Mouse (Mus musculus): ENCODE measurements around the gene 1700029I15Rik. TPM values are rescaled to one million over a fixed set of nuclear protein-coding genes. Genes with fewer than 3 reads are reported as not detected.

1700029I15Rik gene
- polyA plus RNA-seq, 1 experiment from 2014 or later = 9.5 TPM

DNA sequence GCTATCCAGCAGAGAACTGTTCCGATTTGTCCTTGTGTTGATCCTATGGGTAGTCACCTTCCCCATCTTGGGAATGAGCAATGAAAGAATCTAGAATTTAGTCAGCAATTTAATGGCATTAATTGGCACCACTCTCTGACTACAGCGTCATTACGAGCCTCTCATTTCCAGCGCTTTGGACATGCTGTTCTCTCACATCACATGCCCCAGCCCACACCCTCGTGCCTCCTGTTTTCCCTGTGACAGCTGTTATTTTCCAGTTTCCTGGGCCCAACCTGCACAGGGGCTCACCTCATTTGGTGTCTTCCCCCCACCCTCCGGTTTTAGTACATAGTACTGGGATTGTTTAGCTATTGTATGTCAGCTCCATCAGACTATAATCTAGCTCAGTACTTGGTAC lies 52.7 kb downstream of the 1700029I15Rik start:
- 63% methylated on average over 6 of the region's 6 CpGs for WGBS
- ATAC-seq = no peak
- Histone ChIP-seq H3K9ac (ENCODE audit: low read depth, low read length) (peak overlapping the region; percentile 59; the same call in 1 of the 2 replicates), H3K9me3 (replicated peaks; ENCODE audit: control insufficient read depth, low read length, poor library complexity, severe bottlenecking) (no peaks in the 10 kb centered on the region), H3K4me3 (ENCODE audit: low read depth, low read length) (no peak overlapping the region), H3K4me2 (ENCODE audit: low read length) (peak overlapping the region; percentile 77), H3K27me3 (ENCODE audit: control insufficient read depth, insufficient read depth, low read depth, low read length) (no peaks in the 10 kb centered on the region), H3K27ac (ENCODE audit: low read length) (no peak overlapping the region), H3K4me1 (ENCODE audit: control insufficient read depth, insufficient read depth, low read length) (peaks cover 35% of the 10 kb centered on the region), H3K36me3 (ENCODE audit: control insufficient read depth, insufficient read depth, low read length) (no peaks in the 10 kb centered on the region)

Small RNA genes lying within 50 kb of the gene (microRNA-seq; reads per million reads assigned to microRNA genes)
- gene Mir7000 = 1.7 reads per million, percentile 2 among the genes with 10 or more reads in this experiment

Other genes with a start within 250 kb of the 1700029I15Rik start
- gene Pex16, start 7.9 kb upstream of the 1700029I15Rik start, polyA plus RNA-seq (2015; fragmentation: Nextera tagmentation; extraction: Ambion mirVana) = 39.7 and 40.1 TPM in 2 replicates
- gene Large2, start 7.7 kb upstream of the 1700029I15Rik start, polyA plus RNA-seq (2015; fragmentation: Nextera tagmentation; extraction: Ambion mirVana) = 1.9 and 2.0 TPM in 2 replicates
- 126 and 129 TPM in 2 replicates for gene Mapk8ip1, start 18.7 kb downstream of the 1700029I15Rik start, polyA plus RNA-seq (2015; fragmentation: Nextera tagmentation; extraction: Ambion mirVana)
- 51.6 and 53.4 TPM in 2 replicates for gene Cry2, start 51.5 kb downstream of the 1700029I15Rik start, polyA plus RNA-seq (2015; fragmentation: Nextera tagmentation; extraction: Ambion mirVana)
- gene Slc35c1, start 78.0 kb downstream of the 1700029I15Rik start, polyA plus RNA-seq (2015; fragmentation: Nextera tagmentation; extraction: Ambion mirVana) = 16.1 and 17.9 TPM in 2 replicates
- gene Chst1, start 217.2 kb downstream of the 1700029I15Rik start, polyA plus RNA-seq (2015; fragmentation: Nextera tagmentation; extraction: Ambion mirVana) = 51.2 and 54.6 TPM in 2 replicates

Measured in midbrain, embryonic 16.5 days (tissue).